Mouse (Mus musculus) frontal cortex, adult 2 months (tissue): Measurements from ENCODE around the gene Bdh1. TPM values are rescaled to one million over a fixed set of nuclear protein-coding genes. Genes with fewer than 3 reads are reported as not detected.

Experiments used
- DNase-seq, 2 experiments: peaks; one replicate each; pipeline ENCODE4 v3.0.0; 2022; ENCODE audit warnings: low spot score in 1 of 2; ENCODE audit errors: extremely low spot score in 1 of 2
- polyA plus RNA-seq: library from polyadenylated mRNA; depleted of rRNA; stranded (reverse); fragments of >200 nt; gene quantifications from 2 replicates; pipeline ENCODE4 v1.2.3, GENCODE M21; 2012

Gene Bdh1
- polyA plus RNA-seq, 1 experiment, result 148 TPM

- DNase-seq, result no peak
Observed at GRCm38 (mm10) chr16:31426496-31427126, 4.5 kb downstream of the Bdh1 start.

GRCm38 (mm10) chr16:31428335-31428674, 6.2 kb downstream of the Bdh1 start:
- DNase-seq, result no peak

GRCm38 (mm10) chr16:31428675-31429470, 6.8 kb downstream of the Bdh1 start:
- DNase-seq, result peak; percentile 82 to 90

- peak; percentile 96 to 97 for DNase-seq
Observed at GRCm38 (mm10) chr16:31429471-31430155, 7.5 kb downstream of the Bdh1 start.

- DNase-seq, result no peak
Observed at GRCm38 (mm10) chr16:31433466-31434110, 11.5 kb downstream of the Bdh1 start.

GRCm38 (mm10) chr16:31435146-31435545, 13.1 kb downstream of the Bdh1 start:
- no peak for DNase-seq

GRCm38 (mm10) chr16:31436085-31436484, 14.0 kb downstream of the Bdh1 start:
- DNase-seq, result no peak

- no peak for DNase-seq
Observed at GRCm38 (mm10) chr16:31437358-31437757, 15.3 kb downstream of the Bdh1 start.

- DNase-seq, result no peak
Observed at GRCm38 (mm10) chr16:31439529-31439928, 17.4 kb downstream of the Bdh1 start.

- DNase-seq, result no peak
Observed at GRCm38 (mm10) chr16:31440046-31440445, 18.0 kb downstream of the Bdh1 start.

- no peak for DNase-seq
Observed at GRCm38 (mm10) chr16:31444521-31444920, 22.4 kb downstream of the Bdh1 start.

GRCm38 (mm10) chr16:31446067-31446853, 24.2 kb downstream of the Bdh1 start:
- no peak for DNase-seq

GRCm38 (mm10) chr16:31449973-31450372, 27.9 kb downstream of the Bdh1 start:
- DNase-seq, result no peak

- DNase-seq, result no peak
Observed at GRCm38 (mm10) chr16:31451235-31451634, 29.2 kb downstream of the Bdh1 start.

- DNase-seq, result no peak
Observed at GRCm38 (mm10) chr16:31452467-31452866, 30.4 kb downstream of the Bdh1 start.

GRCm38 (mm10) chr16:31454013-31454412, 31.9 kb downstream of the Bdh1 start:
- no peak for DNase-seq

- no peak for DNase-seq
Observed at GRCm38 (mm10) chr16:31455276-31456045, 33.4 kb downstream of the Bdh1 start.

- DNase-seq, result peak in 1 of 2 experiments; percentile 90
Observed at GRCm38 (mm10) chr16:31458229-31458918, 36.3 kb downstream of the Bdh1 start.

- DNase-seq, result peak in 1 of 2 experiments; percentile 53
Observed at GRCm38 (mm10) chr16:31459968-31460461, 37.9 kb downstream of the Bdh1 start.
